ENCODE assay signal across 12 mouse cellular contexts in genomic region chr4:149149611-149150010, GRCm38 (mm10). TPM values are rescaled to one million over a fixed set of nuclear protein-coding genes. Genes with fewer than 3 reads are reported as not detected.
DNase-seq lines count a peak whose midpoint lies in the region; ATAC-seq and TF ChIP-seq lines count a peak whose summit lies in the region.
"Had no signal": no experiment of that assay in that cellular context is flagged by ENCODE, and none has a peak within 500 bp of the region (broad histone marks: within the 10 kb centered on the region; RNA-seq: fewer than 3 reads in every experiment).

No protein-coding gene starts in this region.

- H3K9ac ChIP-seq in intestine, embryonic 14.5 days (ENCODE audit: low read length) = no peak overlapping the region
- no peak overlapping the region for H3K9ac ChIP-seq in intestine, embryonic 15.5 days
- no peak overlapping the region for H3K9ac ChIP-seq in stomach, postnatal 0 days (ENCODE audit: low read length)

- peak; percentile 49 for DNase-seq in intestine, embryonic 14.5 days (ENCODE audit: low spot score)
- peak; percentile 22 for DNase-seq in ovary, adult 18-20 months (ENCODE audit: low spot score)
- DNase-seq in ovary, postnatal 10 days (ENCODE audit: low spot score) = no peak
- DNase-seq in liver = peak; percentile 41
- DNase-seq in stomach, postnatal 0 days (ENCODE audit: low spot score) = no peak
- DNase-seq in Muller cell, postnatal 12 days (ENCODE audit: inconsistent ontology term) = no peak
- DNase-seq: cerebellum, adult 11-12 months; kidney, adult 18-20 months had no signal

- H3K9me3 ChIP-seq in intestine, embryonic 14.5 days (ENCODE audit: control insufficient read depth, low read length) = no peaks in the 10 kb centered on the region
- H3K9me3 ChIP-seq in intestine, embryonic 15.5 days = no peaks in the 10 kb centered on the region
- no peaks in the 10 kb centered on the region for H3K9me3 ChIP-seq in stomach, postnatal 0 days (ENCODE audit: control insufficient read depth, low read length)

- H3K36me3 ChIP-seq in intestine, embryonic 14.5 days (ENCODE audit: control insufficient read depth, insufficient read depth, low read length) = peaks cover 56% of the 10 kb centered on the region
- H3K36me3 ChIP-seq in intestine, embryonic 15.5 days = peaks cover 43% of the 10 kb centered on the region
- peaks cover 32% of the 10 kb centered on the region for H3K36me3 ChIP-seq in stomach, postnatal 0 days (ENCODE audit: control insufficient read depth, insufficient read depth, low read length)

- ATAC-seq in intestine, embryonic 14.5 days (replicated peaks; ENCODE audit: low FRiP score, low TSS enrichment, low read depth) = no peak
- ATAC-seq in intestine, embryonic 15.5 days = no peak
- no peak for ATAC-seq in stomach, postnatal 0 days (ENCODE audit: low FRiP score, low TSS enrichment)
- no peak for ATAC-seq in cerebellum, adult (ENCODE audit: insufficient number of reproducible peaks, low FRiP score, low TSS enrichment)
- ATAC-seq: activated CD4-positive, CD25-positive, alpha-beta regulatory T cell, adult 4 months had no signal

- H3K4me3 ChIP-seq in intestine, embryonic 14.5 days (ENCODE audit: low read depth, low read length) = no peak overlapping the region
- H3K4me3 ChIP-seq in intestine, embryonic 15.5 days (replicated peaks) = no peak overlapping the region
- H3K4me3 ChIP-seq in stomach, postnatal 0 days (ENCODE audit: low read depth, low read length) = no peak overlapping the region
- H3K4me3 ChIP-seq: erythroblast, embryonic 14.5 days had no signal

- no peak for TF ChIP-seq EP300 in stomach, postnatal 0 days (optimal IDR thresholded peaks at IDR 0.05)

- TF ChIP-seq CTCF in stomach, postnatal 0 days (IDR thresholded peaks at IDR 0.05; ENCODE audit: low read depth) = no peak

- 69% methylated on average over 7 of the region's 7 CpGs for WGBS in intestine, embryonic 14.5 days
- 64% methylated on average over 7 of the region's 7 CpGs for WGBS in intestine, embryonic 15.5 days
- WGBS in stomach, postnatal 0 days = 55% methylated on average over 7 of the region's 7 CpGs

- no peak overlapping the region for H3K27ac ChIP-seq in intestine, embryonic 14.5 days (ENCODE audit: low read depth)
- H3K27ac ChIP-seq in intestine, embryonic 15.5 days = no peak overlapping the region
- H3K27ac ChIP-seq in stomach, postnatal 0 days (replicated peaks) = peak overlapping the region; percentile 9; the same call in 1 of the 2 replicates

- H3K4me2 ChIP-seq in intestine, embryonic 14.5 days (ENCODE audit: low read length) = no peak overlapping the region
- no peak overlapping the region for H3K4me2 ChIP-seq in intestine, embryonic 15.5 days (replicated peaks)
- no peak overlapping the region for H3K4me2 ChIP-seq in stomach, postnatal 0 days (replicated peaks; ENCODE audit: low read depth)

- H3K27me3 ChIP-seq in intestine, embryonic 14.5 days (replicated peaks; ENCODE audit: control insufficient read depth, insufficient read depth, low read length) = no peaks in the 10 kb centered on the region
- no peaks in the 10 kb centered on the region for H3K27me3 ChIP-seq in intestine, embryonic 15.5 days (replicated peaks)
- H3K27me3 ChIP-seq in stomach, postnatal 0 days (ENCODE audit: control insufficient read depth, insufficient read depth, low read length) = no peaks in the 10 kb centered on the region

- no peaks in the 10 kb centered on the region for H3K4me1 ChIP-seq in intestine, embryonic 14.5 days (replicated peaks; ENCODE audit: control insufficient read depth, insufficient read depth, low read length)
- H3K4me1 ChIP-seq in intestine, embryonic 15.5 days (replicated peaks) = peaks cover 7% of the 10 kb centered on the region; the same call in 1 of the 2 replicates
- H3K4me1 ChIP-seq in stomach, postnatal 0 days (replicated peaks; ENCODE audit: control insufficient read depth, insufficient read depth) = no peaks in the 10 kb centered on the region

RNA-seq across cellular contexts. Expression of gene Cenps, which starts 12.2 kb away (rescaled TPM):
- polyA plus RNA-seq in intestine, embryonic 14.5 days (2014; fragmentation: Nextera tagmentation; extraction: Ambion mirVana) = 30.1 and 33.8 TPM in 2 replicates
- 21.0 and 23.8 TPM in 2 replicates for polyA plus RNA-seq in intestine, embryonic 15.5 days (2015; fragmentation: Nextera tagmentation; extraction: Ambion mirVana)
- polyA plus RNA-seq in stomach, postnatal 0 days (2015; fragmentation: Nextera tagmentation; extraction: Ambion mirVana) = 10.6 and 11.5 TPM in 2 replicates

RNA-seq across cellular contexts. Expression of gene Pgd, which starts 17.0 kb away (rescaled TPM):
- polyA plus RNA-seq in intestine, embryonic 14.5 days (2014; fragmentation: Nextera tagmentation; extraction: Ambion mirVana) = 67.2 and 76.5 TPM in 2 replicates
- 195 and 210 TPM in 2 replicates for polyA plus RNA-seq in intestine, embryonic 15.5 days (2015; fragmentation: Nextera tagmentation; extraction: Ambion mirVana)
- polyA plus RNA-seq in stomach, postnatal 0 days (2015; fragmentation: Nextera tagmentation; extraction: Ambion mirVana) = 266 and 290 TPM in 2 replicates

RNA-seq across cellular contexts. Expression of gene Cort, which starts 23.0 kb away (rescaled TPM):
- polyA plus RNA-seq in intestine, embryonic 14.5 days (2014; fragmentation: Nextera tagmentation; extraction: Ambion mirVana) = 0.38 TPM in 1 of 2 replicates, not detected in the other
- polyA plus RNA-seq in intestine, embryonic 15.5 days (2015; fragmentation: Nextera tagmentation; extraction: Ambion mirVana) = not detected in 2 replicates
- not detected in 2 replicates for polyA plus RNA-seq in stomach, postnatal 0 days (2015; fragmentation: Nextera tagmentation; extraction: Ambion mirVana)

RNA-seq across cellular contexts. Expression of gene Dffa, which starts 45.7 kb away (rescaled TPM):
- 37.4 and 39.8 TPM in 2 replicates for polyA plus RNA-seq in intestine, embryonic 14.5 days (2014; fragmentation: Nextera tagmentation; extraction: Ambion mirVana)
- polyA plus RNA-seq in intestine, embryonic 15.5 days (2015; fragmentation: Nextera tagmentation; extraction: Ambion mirVana) = 44.9 and 48.3 TPM in 2 replicates
- 20.1 and 21.7 TPM in 2 replicates for polyA plus RNA-seq in stomach, postnatal 0 days (2015; fragmentation: Nextera tagmentation; extraction: Ambion mirVana)

RNA-seq across cellular contexts. Expression of gene Pex14, which starts 49.9 kb away (rescaled TPM):
- 43.9 and 46.0 TPM in 2 replicates for polyA plus RNA-seq in intestine, embryonic 14.5 days (2014; fragmentation: Nextera tagmentation; extraction: Ambion mirVana)
- polyA plus RNA-seq in intestine, embryonic 15.5 days (2015; fragmentation: Nextera tagmentation; extraction: Ambion mirVana) = 52.1 and 54.8 TPM in 2 replicates
- 39.7 and 42.9 TPM in 2 replicates for polyA plus RNA-seq in stomach, postnatal 0 days (2015; fragmentation: Nextera tagmentation; extraction: Ambion mirVana)

Comparison
In these comparisons a context has a peak if more than half of its experiments do, and no peak if none do; other contexts are left out.
1. DNase-seq: peak in intestine, embryonic 14.5 days (single experiment), ovary, adult 18-20 months (single experiment) and liver (single experiment); none in ovary, postnatal 10 days (single experiment), stomach, postnatal 0 days (single experiment) and Muller cell, postnatal 12 days (single experiment).